Mouse (Mus musculus) ES-Bruce4 (cell line): Measurements from ENCODE around the gene Icam2. TPM values are rescaled to one million over a fixed set of nuclear protein-coding genes. Genes with fewer than 3 reads are reported as not detected.

ENCODE experiments used
- H3K27ac ChIP-seq: 2 replicates; pipeline ENCODE4 v1.5.1; 2012; ENCODE audit warnings: low read length, inconsistent platforms; ENCODE audit not compliant: insufficient read depth
- H3K27me3 ChIP-seq: 2 replicates; pipeline ENCODE4 v1.6.1; 2012; ENCODE audit warnings: mild to moderate bottlenecking, low read length, inconsistent platforms; ENCODE audit not compliant: control insufficient read depth, poor library complexity, insufficient read depth, severe bottlenecking
- H3K36me3 ChIP-seq: 2 replicates; pipeline ENCODE4 v1.6.1; 2012; ENCODE audit warnings: inconsistent platforms, mild to moderate bottlenecking, low read length, moderate library complexity; ENCODE audit not compliant: control insufficient read depth, poor library complexity, insufficient read depth, severe bottlenecking
- H3K4me1 ChIP-seq: one replicate; pipeline ENCODE4 v1.8.1; 2011; ENCODE audit warnings: low read length; ENCODE audit not compliant: control insufficient read depth, insufficient read depth
- H3K4me3 ChIP-seq: 2 replicates; pipeline ENCODE4 v1.5.1; 2011; ENCODE audit warnings: low read depth, mild to moderate bottlenecking, low read length
- H3K9ac ChIP-seq: 2 replicates; pipeline ENCODE4 v1.6.1; 2012; ENCODE audit warnings: low read depth, mild to moderate bottlenecking, inconsistent platforms; ENCODE audit not compliant: poor library complexity, severe bottlenecking
- H3K9me3 ChIP-seq: replicated peaks from 2 replicates; pipeline ENCODE4 v1.6.1; 2012; ENCODE audit warnings: mild to moderate bottlenecking, low read length, inconsistent platforms; ENCODE audit not compliant: control insufficient read depth, poor library complexity, insufficient read depth, severe bottlenecking
- CTCF ChIP-seq: IDR thresholded peaks from one replicate; pipeline ENCODE4 v1.8.1; 2011; ENCODE audit warnings: low read depth, low read length
- EP300 ChIP-seq: IDR thresholded peaks from 2 replicates; pipeline ENCODE4 v1.6.1; 2011; ENCODE audit warnings: low read depth, low read length; ENCODE audit not compliant: insufficient read depth
- POLR2A ChIP-seq: IDR thresholded peaks from one replicate; pipeline ENCODE4 v1.8.1; 2011; ENCODE audit warnings: low read length; ENCODE audit not compliant: insufficient read depth
- polyA plus RNA-seq: library from polyadenylated mRNA; stranded (reverse); fragments of >200 nt; gene quantifications from 2 replicates; pipeline ENCODE4 v1.2.4, GENCODE M21; 2011; ENCODE audit warnings: low read depth; ENCODE audit not compliant: missing spikeins, insufficient read depth, insufficient read length

The Icam2 gene
- polyA plus RNA-seq, 1 experiment, result not detected

DNA sequence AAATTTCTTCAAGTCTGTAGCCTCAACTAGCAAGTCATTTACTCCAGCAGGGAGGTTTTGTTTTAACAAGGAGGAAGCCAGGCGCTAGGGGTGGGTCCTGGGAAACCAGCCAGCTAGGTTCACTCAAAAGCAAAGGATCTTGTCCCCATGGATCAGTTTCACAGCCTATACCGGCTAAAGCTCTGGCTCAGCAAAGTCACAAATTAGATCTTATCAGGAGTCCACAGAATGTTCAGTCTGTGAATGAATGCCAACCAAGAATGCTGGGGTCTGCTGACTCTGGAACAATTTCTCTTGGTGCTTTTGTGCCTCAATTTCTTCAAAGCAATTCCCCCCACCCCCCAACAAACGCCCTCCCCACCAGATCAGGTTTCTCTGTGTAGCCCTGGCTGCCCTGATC is 1.7 kb upstream of the Icam2 start:
- Histone ChIP-seq H3K9ac (no peak overlapping the region), H3K27ac (no peak overlapping the region), H3K4me1 (peaks cover 4% of the 10 kb centered on the region), H3K27me3 (no peaks in the 10 kb centered on the region), H3K9me3 (no peaks in the 10 kb centered on the region), H3K36me3 (no peaks in the 10 kb centered on the region), H3K4me3 (no peak overlapping the region)
- TF ChIP-seq POLR2A (no peak), EP300 (no peak), CTCF (no peak)

DNA sequence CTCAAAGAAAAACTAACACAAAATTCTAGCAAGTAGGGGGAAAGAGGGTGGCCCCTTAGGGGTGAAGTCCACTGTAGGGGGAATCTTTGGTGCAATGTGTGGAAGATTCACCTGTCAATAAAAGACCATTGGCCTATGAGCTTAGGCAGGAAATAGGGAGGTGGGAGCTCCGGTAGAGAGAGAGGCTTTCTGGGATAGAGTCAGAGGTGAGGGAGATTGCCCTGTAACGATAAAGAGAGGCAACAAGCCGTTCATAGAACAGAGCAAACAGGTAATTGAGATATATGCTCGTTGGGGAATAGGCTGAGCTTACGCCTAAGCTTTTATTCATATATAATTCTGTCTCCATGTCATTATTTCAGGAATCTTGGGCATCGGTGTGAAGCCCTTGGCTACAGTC is 855 bp downstream of the Icam2 start:
- Histone ChIP-seq H3K36me3 (no peaks in the 10 kb centered on the region), H3K9ac (no peak overlapping the region), H3K4me1 (no peaks in the 10 kb centered on the region), H3K4me3 (no peak overlapping the region), H3K27ac (no peak overlapping the region), H3K27me3 (no peaks in the 10 kb centered on the region), H3K9me3 (no peaks in the 10 kb centered on the region)
- TF ChIP-seq CTCF, result no peak
- no peak for TF ChIP-seq POLR2A
- no peak for TF ChIP-seq EP300

DNA sequence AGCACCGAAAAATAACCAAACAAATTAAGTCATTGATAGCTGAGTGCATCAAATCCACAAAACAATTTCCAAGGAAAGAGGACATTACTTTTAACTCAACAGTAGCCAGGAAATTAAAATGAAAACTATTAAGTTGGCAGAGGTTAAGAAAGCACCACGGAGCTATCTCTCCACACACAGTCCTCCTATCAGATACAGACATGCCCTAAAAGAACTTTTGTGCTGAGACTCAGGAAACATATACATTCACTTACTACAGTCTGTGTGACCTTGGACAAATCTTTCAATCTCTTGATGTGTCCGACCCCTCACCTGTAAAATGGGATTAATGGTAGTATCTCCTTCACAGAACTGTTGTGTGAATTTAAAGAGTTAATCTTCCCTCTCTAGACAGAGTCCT is 1.5 kb downstream of the Icam2 start:
- no peak overlapping the region for H3K27ac ChIP-seq
- no peak for TF ChIP-seq CTCF
- no peak for TF ChIP-seq POLR2A
- H3K9ac ChIP-seq, result no peak overlapping the region
- no peaks in the 10 kb centered on the region for H3K27me3 ChIP-seq
- H3K9me3 ChIP-seq, result no peaks in the 10 kb centered on the region
- H3K4me3 ChIP-seq, result no peak overlapping the region
- no peaks in the 10 kb centered on the region for H3K4me1 ChIP-seq
- no peaks in the 10 kb centered on the region for H3K36me3 ChIP-seq

DNA sequence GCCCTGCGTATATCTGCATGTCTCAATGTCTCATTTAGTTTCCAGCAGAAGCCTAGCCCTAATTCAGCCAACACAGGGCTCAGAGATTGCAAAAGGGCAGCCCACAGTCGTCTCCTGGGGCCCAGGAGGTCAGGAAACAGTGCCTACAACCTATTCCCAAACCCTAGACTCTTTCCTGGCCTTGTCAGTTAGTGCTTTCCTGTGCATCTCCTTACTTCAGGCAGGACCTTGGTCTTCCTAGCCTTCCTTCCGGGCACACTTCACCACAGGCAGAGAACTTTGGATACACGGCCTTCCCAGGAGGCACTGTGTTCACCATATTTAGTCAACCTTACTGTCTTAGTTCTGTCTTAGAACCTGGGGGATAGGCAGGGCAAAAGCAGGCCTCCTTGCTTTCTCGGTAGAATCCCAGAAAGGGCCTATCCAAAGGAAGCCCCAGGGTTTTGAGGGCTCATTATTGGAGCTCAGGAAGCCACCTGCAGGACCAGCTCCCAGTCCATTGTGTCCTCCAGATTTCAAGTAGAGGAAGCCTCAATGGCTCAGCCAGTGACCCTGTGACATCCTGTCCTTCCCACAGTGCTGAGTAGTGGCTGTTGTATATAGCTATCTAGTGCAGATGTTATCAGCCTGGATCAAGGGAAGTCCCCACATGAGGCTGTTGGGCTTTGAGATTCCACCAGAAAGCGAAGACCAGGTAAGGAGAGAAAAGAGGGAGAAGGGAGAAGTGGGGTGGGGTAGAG is 4.7 kb downstream of the Icam2 start:
- Histone ChIP-seq H3K9ac (no peak overlapping the region), H3K27ac (no peak overlapping the region), H3K9me3 (no peaks in the 10 kb centered on the region), H3K36me3 (no peaks in the 10 kb centered on the region), H3K4me3 (no peak overlapping the region), H3K4me1 (no peaks in the 10 kb centered on the region), H3K27me3 (no peaks in the 10 kb centered on the region)
- TF ChIP-seq EP300 (no peak), CTCF (no peak), POLR2A (no peak)

DNA sequence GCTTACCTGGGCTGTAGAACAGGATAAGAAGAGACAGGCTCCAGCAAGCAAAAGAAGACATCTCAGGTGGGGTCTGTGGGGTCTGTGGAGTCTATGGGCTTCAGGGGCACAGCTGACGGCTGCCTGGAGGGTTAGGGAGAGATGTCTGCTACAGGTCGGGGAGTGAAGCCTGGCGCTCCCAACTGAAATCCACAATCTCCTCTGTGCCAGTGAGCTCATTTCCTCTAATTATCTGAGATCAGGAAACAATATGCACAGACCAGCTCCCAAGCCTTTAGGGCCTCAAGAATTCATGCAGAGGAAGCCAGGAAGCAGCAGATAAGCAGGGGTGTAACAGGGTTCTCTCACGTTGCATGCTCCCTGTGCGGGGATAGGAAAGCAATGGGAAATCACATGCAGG is 5.5 kb downstream of the Icam2 start:
- H3K27me3 ChIP-seq, result no peaks in the 10 kb centered on the region
- no peaks in the 10 kb centered on the region for H3K9me3 ChIP-seq
- no peak overlapping the region for H3K9ac ChIP-seq
- no peak overlapping the region for H3K27ac ChIP-seq
- H3K4me1 ChIP-seq, result no peaks in the 10 kb centered on the region
- TF ChIP-seq CTCF (no peak), POLR2A (no peak), EP300 (no peak)
- no peak overlapping the region for H3K4me3 ChIP-seq
- no peaks in the 10 kb centered on the region for H3K36me3 ChIP-seq

DNA sequence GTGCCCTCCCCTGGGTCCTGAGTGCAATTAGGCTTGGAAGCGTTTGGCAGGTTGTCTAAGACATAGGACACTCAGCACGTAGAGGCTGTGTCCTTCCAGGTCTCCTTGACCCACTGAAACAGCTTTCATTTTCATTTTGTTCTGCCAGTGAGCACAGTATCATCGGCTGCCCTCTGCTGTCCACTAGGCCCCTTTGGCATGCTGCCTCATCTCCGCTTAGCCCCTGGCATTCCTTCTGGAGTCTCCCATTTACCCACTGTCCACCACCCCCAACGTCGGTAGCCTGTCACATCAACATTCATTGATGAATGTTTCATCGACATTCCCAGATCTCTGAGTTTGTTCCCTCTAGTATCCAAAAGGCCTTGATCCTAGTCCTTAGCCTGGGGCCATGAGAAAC is 6.0 kb downstream of the Icam2 start:
- Histone ChIP-seq H3K9me3 (no peaks in the 10 kb centered on the region), H3K27me3 (no peaks in the 10 kb centered on the region), H3K4me3 (no peak overlapping the region), H3K9ac (no peak overlapping the region), H3K36me3 (no peaks in the 10 kb centered on the region), H3K4me1 (no peaks in the 10 kb centered on the region), H3K27ac (no peak overlapping the region)
- TF ChIP-seq EP300, result no peak
- no peak for TF ChIP-seq CTCF
- TF ChIP-seq POLR2A, result no peak
